Mouse (Mus musculus) limb, embryonic 14.5 days (tissue): ENCODE data around the gene Sox1. TPM values are rescaled to one million over a fixed set of nuclear protein-coding genes. Genes with fewer than 3 reads are reported as not detected.

Experiments
- ATAC-seq: fragments of 200-750 bp; cut with Nextera tagmentation; 2 replicates; pipeline ENCODE4 v1.8.0; 2017; ENCODE audit warnings: low read depth, moderate number of reproducible peaks, moderate TSS enrichment; ENCODE audit not compliant: low FRiP score
- DNase-seq: peaks from one replicate; pipeline ENCODE4 v3.0.0-alpha.2; 2015; ENCODE audit warnings: low spot score
- H3K27ac ChIP-seq: fragments of 300-500 bp; sonication (generic); replicated peaks from 2 replicates; pipeline ENCODE4 v1.5.1; 2014; ENCODE audit warnings: low read depth, mild to moderate bottlenecking, low read length, moderate library complexity, mixed read lengths
- H3K27me3 ChIP-seq: fragments of 300-500 bp; sonication (generic); 2 replicates; pipeline ENCODE4 v1.6.1; 2014; ENCODE audit warnings: low read length, mixed read lengths; ENCODE audit not compliant: control insufficient read depth, insufficient read depth
- H3K36me3 ChIP-seq: fragments of 300-500 bp; sonication (generic); 2 replicates; pipeline ENCODE4 v1.6.1; 2014; ENCODE audit warnings: mild to moderate bottlenecking, low read length, moderate library complexity, mixed read lengths; ENCODE audit not compliant: control insufficient read depth, insufficient read depth
- H3K4me1 ChIP-seq: fragments of 300-500 bp; sonication (generic); 2 replicates; pipeline ENCODE4 v1.6.1; 2014; ENCODE audit warnings: antibody characterized with exemption, low read length, mixed read lengths; ENCODE audit not compliant: control insufficient read depth, insufficient read depth
- H3K4me2 ChIP-seq: fragments of 300-500 bp; sonication (generic); replicated peaks from 2 replicates; pipeline ENCODE4 v1.6.1; 2014; ENCODE audit warnings: low read depth, mild to moderate bottlenecking, low read length, moderate library complexity; ENCODE audit not compliant: severe bottlenecking
- H3K4me3 ChIP-seq: fragments of 300-500 bp; sonication (generic); replicated peaks from 2 replicates; pipeline ENCODE4 v1.5.1; 2014; ENCODE audit warnings: low read length
- H3K9ac ChIP-seq: fragments of 300-500 bp; sonication (generic); 2 replicates; pipeline ENCODE4 v1.6.1; 2014; ENCODE audit warnings: mild to moderate bottlenecking, low read depth, low read length, moderate library complexity; ENCODE audit not compliant: severe bottlenecking
- H3K9me3 ChIP-seq: fragments of 300-500 bp; sonication (generic); 2 replicates; pipeline ENCODE4 v1.6.1; 2016; ENCODE audit warnings: low read length; ENCODE audit not compliant: control insufficient read depth
- POLR2A ChIP-seq: fragments of 200-500 bp; IDR thresholded peaks from 2 replicates; pipeline ENCODE4 v1.8.0; 2012; ENCODE audit warnings: inconsistent platforms, mild to moderate bottlenecking, moderate library complexity, borderline replicate concordance; ENCODE audit not compliant: insufficient read depth, insufficient read length; ENCODE audit errors: extremely low read depth
- WGBS: fragments of 180-500 bp; shearing (Covaris S2); extraction: QIAGEN DNeasy Blood & Tissue Kit; methylation state at CpG from one replicate; pipeline ENCODE4 v1.1.7; 2014; 5-methylcytosine and 5-hydroxymethylcytosine counted together
- polyA plus RNA-seq, 2 experiments: library from polyadenylated mRNA; depleted of rRNA in 1 of 2; stranded (reverse) in 1 of 2; unstranded in 1 of 2; fragments of >200 nt; fragmentation: Nextera tagmentation in 1 of 2; extraction: Ambion mirVana in 1 of 2; gene quantifications; 2 replicates each; pipeline versions ENCODE4 v1.2.1 to v1.2.3; 2012 to 2014

Sox1 gene
- polyA plus RNA-seq (2012; rRNA removed) (0.05 and 0.13 TPM in 2 replicates), polyA plus RNA-seq (2014; fragmentation: Nextera tagmentation; extraction: Ambion mirVana) (not detected in 2 replicates)

DNA sequence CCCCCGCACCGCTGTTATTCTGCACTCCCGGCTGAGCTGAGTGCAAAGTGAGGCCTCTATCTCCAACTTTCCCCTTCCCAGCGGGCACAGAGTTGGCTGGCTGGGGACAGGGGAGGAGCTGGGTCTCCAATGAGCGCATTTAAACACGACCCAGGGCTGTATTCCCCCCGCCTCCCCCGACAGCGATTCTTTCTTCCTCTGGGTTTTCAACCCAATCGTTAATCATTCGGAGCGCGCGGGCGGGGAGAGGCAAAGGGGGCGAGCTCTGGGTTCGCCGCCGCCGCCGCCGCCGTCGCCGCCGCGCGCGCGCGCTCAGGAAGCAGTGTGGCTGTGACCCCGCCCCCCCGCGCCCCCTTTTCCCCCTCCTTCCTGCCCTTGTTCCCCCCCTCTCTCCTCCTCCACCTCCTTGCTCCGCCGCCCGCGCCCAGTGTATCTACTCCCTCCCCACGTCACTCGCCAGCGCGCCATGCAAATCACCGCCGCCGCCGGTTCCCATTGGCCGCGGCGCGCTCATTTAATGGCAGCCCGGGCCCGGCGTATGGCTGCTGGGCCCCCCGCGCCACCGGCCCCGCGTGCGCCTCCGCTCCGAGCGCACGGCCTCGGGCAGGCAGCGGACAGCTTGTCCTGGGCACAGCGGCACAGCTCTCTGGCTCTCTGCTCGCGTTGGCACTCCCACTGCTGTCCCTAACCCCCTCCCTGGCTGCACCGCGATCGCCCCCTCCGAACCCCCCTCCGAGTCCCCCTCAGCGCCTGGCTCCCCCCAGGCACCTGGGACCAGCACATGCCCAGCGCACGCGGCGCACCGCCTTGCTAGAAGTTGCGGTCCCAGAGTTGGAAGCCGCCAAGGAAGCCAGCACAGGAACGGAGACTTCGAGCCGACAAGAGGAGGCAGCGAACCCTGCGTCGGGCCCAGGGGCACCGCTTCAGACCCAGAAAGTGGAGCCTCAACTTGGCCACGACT, at the start of gene Sox1:
Gene Sox1, plus strand, starts transcription at position 225 of the 961 bp plus-strand sequence.
- Histone ChIP-seq H3K9me3 (no peaks in the 10 kb centered on the region), H3K27me3 (peaks cover 94% of the 10 kb centered on the region), H3K36me3 (no peaks in the 10 kb centered on the region), H3K4me3 (peak within 1 kb of the TSS; percentile 35), H3K4me2 (peak within 1 kb of the TSS; percentile 57), H3K27ac (no peak within 1 kb of the TSS), H3K4me1 (peaks cover 14% of the 10 kb centered on the region), H3K9ac (no peak within 1 kb of the TSS)
- peak; percentile 43 for DNase-seq
- TF ChIP-seq POLR2A: no peak
- under 1% methylated on average over 55 of the region's 89 CpGs for WGBS
- peak; percentile 71 for ATAC-seq

DNA sequence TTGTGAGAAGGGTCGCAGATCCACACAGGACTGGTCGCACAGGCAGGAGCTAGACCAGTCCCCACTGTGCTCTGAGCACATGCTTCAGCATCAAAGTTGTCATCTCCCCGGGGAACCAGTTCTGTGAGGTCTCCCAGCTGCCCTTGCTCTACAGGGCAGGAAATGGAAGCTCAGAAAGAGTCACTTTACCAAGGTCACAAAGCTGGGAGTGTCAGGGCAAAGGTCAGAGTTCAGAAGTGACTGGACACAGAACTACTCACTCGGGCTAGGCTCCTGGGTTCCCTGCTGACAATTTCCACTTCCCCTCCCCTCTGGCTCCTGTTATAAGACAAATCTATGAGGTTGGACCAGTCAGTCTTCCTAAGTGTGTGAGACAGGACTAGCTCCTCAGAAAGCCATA, 49.2 kb upstream of the Sox1 start:
- Histone ChIP-seq H3K4me3 (no peak overlapping the region), H3K36me3 (no peaks in the 10 kb centered on the region), H3K4me2 (no peak overlapping the region), H3K9me3 (no peaks in the 10 kb centered on the region), H3K27ac (no peak overlapping the region), H3K27me3 (no peaks in the 10 kb centered on the region), H3K9ac (no peak overlapping the region), H3K4me1 (no peaks in the 10 kb centered on the region)
- no peak for ATAC-seq
- no peak for TF ChIP-seq POLR2A
- WGBS: 51% methylated on average over 4 of the region's 4 CpGs
- DNase-seq: no peak

GRCm38 (mm10) chr8:12346870-12347269, 48.2 kb upstream of the Sox1 start:
- H3K27ac ChIP-seq: no peak overlapping the region
- no peak overlapping the region for H3K4me3 ChIP-seq
- no peak for TF ChIP-seq POLR2A
- no peaks in the 10 kb centered on the region for H3K4me1 ChIP-seq
- H3K9ac ChIP-seq: no peak overlapping the region
- DNase-seq (no peak), ATAC-seq (no peak)
- no peak overlapping the region for H3K4me2 ChIP-seq
- no peaks in the 10 kb centered on the region for H3K27me3 ChIP-seq
- 89% methylated on average over 11 of the region's 11 CpGs for WGBS
- H3K9me3 ChIP-seq: no peaks in the 10 kb centered on the region
- H3K36me3 ChIP-seq: no peaks in the 10 kb centered on the region

GRCm38 (mm10) chr8:12348306-12348705, 46.8 kb upstream of the Sox1 start:
- 81% methylated on average over 1 of the region's 1 CpGs for WGBS
- H3K27me3 ChIP-seq: no peaks in the 10 kb centered on the region
- H3K4me1 ChIP-seq: no peaks in the 10 kb centered on the region
- H3K4me3 ChIP-seq: no peak overlapping the region
- no peak for DNase-seq
- no peak overlapping the region for H3K4me2 ChIP-seq
- no peak for TF ChIP-seq POLR2A
- H3K9me3 ChIP-seq: no peaks in the 10 kb centered on the region
- no peak for ATAC-seq
- H3K9ac ChIP-seq: no peak overlapping the region
- no peak overlapping the region for H3K27ac ChIP-seq
- no peaks in the 10 kb centered on the region for H3K36me3 ChIP-seq

GRCm38 (mm10) chr8:12349591-12349990, 45.5 kb upstream of the Sox1 start:
- Histone ChIP-seq H3K4me3 (no peak overlapping the region), H3K27me3 (no peaks in the 10 kb centered on the region), H3K9me3 (no peaks in the 10 kb centered on the region), H3K36me3 (no peaks in the 10 kb centered on the region), H3K4me1 (no peaks in the 10 kb centered on the region), H3K9ac (no peak overlapping the region), H3K27ac (no peak overlapping the region), H3K4me2 (no peak overlapping the region)
- TF ChIP-seq POLR2A: no peak
- ATAC-seq: no peak
- DNase-seq: no peak
- WGBS: 55% methylated on average over 2 of the region's 2 CpGs
